Mouse (Mus musculus) MEL (cell line): ENCODE data around the gene Elp5.

ENCODE experiments used
- CTCF ChIP-seq, 3 experiments: IDR thresholded peaks in 2 of 3; conservative IDR thresholded peaks in 1 of 3; 2 replicates each; pipeline ENCODE4 v1.5.1; 2011 to 2012; ENCODE audit warnings: low read length in 3 of 3, low read depth in 2 of 3, mild to moderate bottlenecking in 2 of 3, improper control_type of control experiment in 1 of 3, inconsistent platforms in 1 of 3, mixed read lengths in 1 of 3, moderate library complexity in 1 of 3; ENCODE audit not compliant: control insufficient read depth in 1 of 3, insufficient read depth in 1 of 3, poor library complexity in 1 of 3, severe bottlenecking in 1 of 3
- E2F4 ChIP-seq: IDR thresholded peaks from 2 replicates; pipeline ENCODE4 v1.6.1; 2011; ENCODE audit warnings: low read depth, low read length, improper control_type of control experiment, borderline replicate concordance
- POLR2A ChIP-seq, 2 experiments: IDR thresholded peaks; 2 replicates each; pipeline ENCODE4 v1.6.1; 2011 to 2012; ENCODE audit warnings: low read length in 2 of 2, mild to moderate bottlenecking in 2 of 2, control low read depth in 1 of 2, improper control_type of control experiment in 1 of 2, low read depth in 1 of 2, moderate library complexity in 1 of 2; ENCODE audit not compliant: control insufficient read depth in 1 of 2, insufficient read depth in 1 of 2, poor library complexity in 1 of 2

GRCm38 (mm10) chr11:70018131-70018990 lies 36.0 kb upstream of the Elp5 start:
- TF ChIP-seq POLR2A (IDR thresholded peaks at IDR 0.05; ENCODE audit: control insufficient read depth in 1 of 2, insufficient read depth in 1 of 2, low read depth in 1 of 2, low read length in 2 of 2, poor library complexity in 1 of 2) (no peak), E2F4 (no peak), CTCF (IDR thresholded peaks at IDR 0.05 in 2 of 3, conservative IDR thresholded peaks at IDR 0.05 in 1 of 3; ENCODE audit: control insufficient read depth in 1 of 3, insufficient read depth in 1 of 3, low read depth in 2 of 3, low read length in 3 of 3, poor library complexity in 1 of 3, severe bottlenecking in 1 of 3) (no peak)
